ENCODE assay signal across 20 mouse cellular contexts in the genomic region with DNA sequence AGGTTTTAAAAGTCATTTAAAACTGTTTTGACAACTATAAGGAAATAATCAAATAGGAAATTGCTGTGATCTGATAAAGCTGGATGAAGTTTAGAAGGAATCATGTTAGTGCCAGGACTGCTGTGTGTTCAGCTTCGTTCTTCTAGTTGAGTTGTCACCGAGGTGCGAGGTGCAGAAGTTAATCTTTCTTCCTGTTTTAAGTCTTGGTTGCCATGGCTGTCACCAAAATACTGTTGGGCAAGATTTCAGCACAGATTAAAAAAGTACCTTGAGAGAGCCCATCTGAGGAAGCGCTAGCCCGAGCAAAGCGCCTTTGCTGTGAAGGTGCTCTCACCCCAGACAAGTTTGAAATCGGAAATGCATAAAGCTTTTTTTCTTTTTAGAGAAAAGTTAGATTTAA. TPM values are rescaled to one million over a fixed set of nuclear protein-coding genes. Genes with fewer than 3 reads are reported as not detected.
DNase-seq lines count a peak whose midpoint lies in the region; ATAC-seq and TF ChIP-seq lines count a peak whose summit lies in the region.
"Had no signal": no experiment of that assay in that cellular context is flagged by ENCODE, and none has a peak within 500 bp of the region (broad histone marks: within the 10 kb centered on the region; RNA-seq: fewer than 3 reads in every experiment).

No protein-coding gene starts in this region.

- no peaks in the 10 kb centered on the region for H3K27me3 ChIP-seq in forebrain, embryonic 12.5 days
- H3K27me3 ChIP-seq: embryonic facial prominence, embryonic 13.5 days; heart, embryonic 13.5 days; intestine, embryonic 15.5 days; limb, embryonic 15.5 days; lung, embryonic 15.5 days; midbrain, embryonic 13.5 days had no signal

- H3K4me1 ChIP-seq in lung, adult 2 months (ENCODE audit: control insufficient read depth, insufficient read depth, low read length), result peaks cover 6% of the 10 kb centered on the region; the same call in 1 of the 2 replicates
- 0 out of 2 replicates have a peak, but pooled peaks cover 3% of the 10 kb centered on the region for H3K4me1 ChIP-seq in forebrain, embryonic 12.5 days
- H3K4me1 ChIP-seq: lung, embryonic 15.5 days; midbrain, embryonic 13.5 days had no signal

- no peak overlapping the region for H3K9ac ChIP-seq in forebrain, embryonic 12.5 days
- H3K9ac ChIP-seq: embryonic facial prominence, embryonic 13.5 days; heart, embryonic 13.5 days; intestine, embryonic 15.5 days; limb, embryonic 15.5 days; lung, embryonic 15.5 days; midbrain, embryonic 13.5 days had no signal

- H3K9me3 ChIP-seq in forebrain, embryonic 12.5 days, result no peaks in the 10 kb centered on the region
- H3K9me3 ChIP-seq: embryonic facial prominence, embryonic 13.5 days; forebrain, embryonic 10.5 days; heart, embryonic 13.5 days; intestine, embryonic 15.5 days; limb, embryonic 15.5 days; lung, embryonic 15.5 days; midbrain, embryonic 13.5 days had no signal

- TF ChIP-seq POLR2A in lung, adult 2 months (IDR thresholded peaks at IDR 0.05; ENCODE audit: borderline replicate concordance, extremely low read depth, low read depth, low read length), result no peak

- TF ChIP-seq CTCF in lung, adult 2 months (IDR thresholded peaks at IDR 0.05; ENCODE audit: insufficient read depth, low read length), result no peak

- peak; percentile 60 for ATAC-seq in granulocyte monocyte progenitor cell, adult 5-6 weeks (replicated peaks; ENCODE audit: poor library complexity, severe bottlenecking)
- ATAC-seq in forebrain, embryonic 12.5 days (ENCODE audit: low FRiP score), result no peak
- ATAC-seq: intestine, embryonic 15.5 days; midbrain, embryonic 13.5 days had no signal

- peaks cover 14% of the 10 kb centered on the region for H3K36me3 ChIP-seq in forebrain, embryonic 12.5 days (replicated peaks)

- WGBS in lung, adult 2 months, result 43% methylated on average over 7 of the region's 7 CpGs
- WGBS in forebrain, embryonic 12.5 days, result 94% methylated on average over 7 of the region's 7 CpGs

- H3K27ac ChIP-seq in forebrain, embryonic 12.5 days, result no peak overlapping the region
- H3K27ac ChIP-seq: embryonic facial prominence, embryonic 13.5 days; forebrain, embryonic 10.5 days; heart, embryonic 13.5 days; intestine, embryonic 15.5 days; kidney, postnatal 0 days; limb, embryonic 15.5 days; lung, embryonic 15.5 days; midbrain, embryonic 13.5 days had no signal

- no peak overlapping the region for H3K4me3 ChIP-seq in lung, adult 2 months (replicated peaks; ENCODE audit: extremely low read depth, low read depth, low read length)
- H3K4me3 ChIP-seq in forebrain, embryonic 12.5 days (replicated peaks), result no peak overlapping the region
- H3K4me3 ChIP-seq: embryonic facial prominence, embryonic 13.5 days; forebrain, embryonic 10.5 days; heart, embryonic 13.5 days; intestine, embryonic 15.5 days; limb, embryonic 15.5 days; lung, embryonic 15.5 days; midbrain, embryonic 13.5 days had no signal

- H3K4me2 ChIP-seq in forebrain, embryonic 12.5 days, result no peak overlapping the region
- H3K4me2 ChIP-seq: embryonic facial prominence, embryonic 13.5 days; heart, embryonic 13.5 days; intestine, embryonic 15.5 days; limb, embryonic 15.5 days; lung, embryonic 15.5 days; midbrain, embryonic 13.5 days had no signal

- DNase-seq in lung, postnatal 25 days (ENCODE audit: low spot score), result peak; percentile 64
- no peak for DNase-seq in lung, adult 2 months
- DNase-seq in CD4-positive, CD25-positive, alpha-beta regulatory T cell, adult 2 months (ENCODE audit: low read depth, low spot score), result peak; percentile 88
- peak; percentile 87 for DNase-seq in naive thymus-derived CD4-positive, alpha-beta T cell, adult 2 months (ENCODE audit: low read depth)
- no peak for DNase-seq in right cerebral cortex, postnatal 10 days (ENCODE audit: low spot score in 2 of 2)
- no peak for DNase-seq in adrenal gland, adult 8-10 months
- DNase-seq: cerebellum, adult 18-20 months; layer of hippocampus, adult 9-11 months; right cerebral cortex, postnatal 4 days; thymus, postnatal 4 days had no signal

RNA-seq across cellular contexts. Expression of a gene that starts 24.2 kb away (rescaled TPM):
- 5.2 and 7.9 TPM in 2 replicates for polyA plus RNA-seq in lung, adult 2 months (2012; rRNA removed)
- 97.1 and 98.6 TPM in 2 replicates for total RNA-seq in granulocyte monocyte progenitor cell, adult 5-6 weeks (2014; fragmentation: Nextera tagmentation)
- total RNA-seq in granulocyte monocyte progenitor cell, adult 5-6 weeks (2017), result 205 and 212 TPM in 2 replicates
- 10 to 100 TPM; 16.4 to 18.0 (median 17.4) TPM for total RNA-seq in adrenal gland, adult 8-10 months (2022)
- 97.7 and 106 TPM in 2 replicates for polyA plus RNA-seq in forebrain, embryonic 12.5 days (2016; fragmentation: Nextera tagmentation; extraction: Ambion mirVana)

Comparison
In these comparisons a context has a peak if more than half of its experiments do, and no peak if none do; other contexts are left out.
1. DNase-seq: peak in lung, postnatal 25 days (single experiment), CD4-positive, CD25-positive, alpha-beta regulatory T cell, adult 2 months (single experiment) and naive thymus-derived CD4-positive, alpha-beta T cell, adult 2 months (single experiment); none in lung, adult 2 months (single experiment), right cerebral cortex, postnatal 10 days (0 of 2) and adrenal gland, adult 8-10 months (single experiment).
2. RNA of a gene that starts 24.2 kb away (total RNA-seq): 97.1 to 212 TPM in granulocyte monocyte progenitor cell, adult 5-6 weeks; 16.4 to 18.0 TPM in adrenal gland, adult 8-10 months; every median in the first group is over 4 times any median in the second.